Mouse (Mus musculus) embryonic facial prominence, embryonic 14.5 days (tissue): Measurements from ENCODE around the gene Trp53i11. TPM values are rescaled to one million over a fixed set of nuclear protein-coding genes. Genes with fewer than 3 reads are reported as not detected.

Experiments
- ATAC-seq: fragments of 200-750 bp; cut with Nextera tagmentation; 2 replicates; pipeline ENCODE4 v1.8.0; 2017; ENCODE audit warnings: low read depth, moderate number of reproducible peaks, moderate TSS enrichment
- DNase-seq: peaks from one replicate; pipeline ENCODE4 v3.0.0-alpha.2; 2015; ENCODE audit warnings: low spot score
- H3K27ac ChIP-seq: fragments of 300-500 bp; sonication (generic); replicated peaks from 2 replicates; pipeline ENCODE4 v1.5.1; 2014; ENCODE audit warnings: low read depth, mild to moderate bottlenecking, low read length, moderate library complexity
- H3K27me3 ChIP-seq: fragments of 300-500 bp; sonication (generic); replicated peaks from 2 replicates; pipeline ENCODE4 v1.6.1; 2014; ENCODE audit warnings: low read length; ENCODE audit not compliant: control insufficient read depth, insufficient read depth
- H3K36me3 ChIP-seq: fragments of 300-500 bp; sonication (generic); 2 replicates; pipeline ENCODE4 v1.6.1; 2014; ENCODE audit warnings: low read length, mixed read lengths; ENCODE audit not compliant: control insufficient read depth, insufficient read depth
- H3K4me1 ChIP-seq: fragments of 300-500 bp; sonication (generic); 2 replicates; pipeline ENCODE4 v1.6.1; 2014; ENCODE audit warnings: antibody characterized with exemption, low read length; ENCODE audit not compliant: control insufficient read depth, insufficient read depth
- H3K4me2 ChIP-seq: fragments of 300-500 bp; sonication (generic); 2 replicates; pipeline ENCODE4 v1.6.1; 2014; ENCODE audit warnings: low read depth, mild to moderate bottlenecking, low read length, moderate library complexity, mixed read lengths
- H3K4me3 ChIP-seq: fragments of 300-500 bp; sonication (generic); 2 replicates; pipeline ENCODE4 v1.5.1; 2014; ENCODE audit warnings: low read depth, mild to moderate bottlenecking, low read length
- H3K9ac ChIP-seq: fragments of 300-500 bp; sonication (generic); 2 replicates; pipeline ENCODE4 v1.6.1; 2014; ENCODE audit warnings: low read depth, mild to moderate bottlenecking, low read length, moderate library complexity, mixed read lengths
- H3K9me3 ChIP-seq: fragments of 300-500 bp; sonication (generic); 2 replicates; pipeline ENCODE4 v1.6.1; 2016; ENCODE audit warnings: low read length; ENCODE audit not compliant: control insufficient read depth
- WGBS: fragments of 180-500 bp; shearing (Covaris S2); extraction: QIAGEN DNeasy Blood & Tissue Kit; methylation state at CpG from one replicate; pipeline ENCODE4 v1.1.7; 2014; 5-methylcytosine and 5-hydroxymethylcytosine counted together
- polyA plus RNA-seq: library from polyadenylated mRNA; unstranded; fragments of >200 nt; fragmentation: Nextera tagmentation; extraction: Ambion mirVana; gene quantifications from 2 replicates; pipeline ENCODE4 v1.2.1, GENCODE M21; 2014

Trp53i11 gene
- polyA plus RNA-seq, 1 experiment from 2014 or later = 33.6 TPM

DNA sequence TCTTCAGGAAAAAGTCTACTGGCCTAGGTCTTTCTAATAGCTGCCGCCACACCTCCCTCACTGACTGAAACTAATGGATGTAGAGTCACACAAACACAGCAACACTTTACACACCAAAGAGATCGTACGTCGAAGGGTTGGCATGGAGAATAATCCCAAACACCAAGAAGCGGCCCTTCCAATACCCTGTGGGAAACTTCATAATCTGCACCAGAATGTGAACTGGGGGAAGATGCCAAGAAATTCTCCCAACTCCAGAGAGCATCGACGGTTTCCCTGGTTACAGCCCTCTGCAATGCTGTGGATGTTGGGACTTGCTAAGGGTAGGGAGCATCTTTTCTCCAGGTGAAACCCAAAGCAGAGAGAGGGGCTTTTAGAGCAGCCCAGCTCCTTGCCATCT, 63.3 kb downstream of the Trp53i11 start:
- H3K4me2 ChIP-seq = no peak overlapping the region
- WGBS = 81% methylated on average over 7 of the region's 7 CpGs
- H3K27ac ChIP-seq = no peak overlapping the region

More for the DNA sequence above, 63.3 kb downstream of the Trp53i11 start:
- no peak overlapping the region for H3K9ac ChIP-seq
- no peaks in the 10 kb centered on the region for H3K9me3 ChIP-seq
- no peaks in the 10 kb centered on the region for H3K36me3 ChIP-seq
- ATAC-seq = no peak
- DNase-seq = no peak
- peaks cover 6% of the 10 kb centered on the region; the same call in 1 of the 2 replicates for H3K4me1 ChIP-seq
- no peaks in the 10 kb centered on the region for H3K27me3 ChIP-seq
- H3K4me3 ChIP-seq = no peak overlapping the region

Other genes with a start within 250 kb of the Trp53i11 start
- gene Prdm11, start 141.4 kb upstream of the Trp53i11 start, polyA plus RNA-seq = 4.6 and 4.8 TPM in 2 replicates
- gene Tspan18, start 147.0 kb downstream of the Trp53i11 start, polyA plus RNA-seq = 31.2 and 34.5 TPM in 2 replicates